Mouse (Mus musculus) subcutaneous adipose tissue, adult 2 months (tissue): ENCODE results near the gene Hist1h2bl. TPM values are rescaled to one million over a fixed set of nuclear protein-coding genes. Genes with fewer than 3 reads are reported as not detected.

Source experiments
- polyA plus RNA-seq: library from polyadenylated mRNA; depleted of rRNA; stranded (reverse); fragments of >200 nt; gene quantifications from 2 replicates; pipeline ENCODE4 v1.2.3, GENCODE M21; 2012; ENCODE audit warnings: low replicate concordance; rRNA removed

Hist1h2bl gene
- polyA plus RNA-seq, result 2.6 and 3.2 TPM in 2 replicates

DNA sequence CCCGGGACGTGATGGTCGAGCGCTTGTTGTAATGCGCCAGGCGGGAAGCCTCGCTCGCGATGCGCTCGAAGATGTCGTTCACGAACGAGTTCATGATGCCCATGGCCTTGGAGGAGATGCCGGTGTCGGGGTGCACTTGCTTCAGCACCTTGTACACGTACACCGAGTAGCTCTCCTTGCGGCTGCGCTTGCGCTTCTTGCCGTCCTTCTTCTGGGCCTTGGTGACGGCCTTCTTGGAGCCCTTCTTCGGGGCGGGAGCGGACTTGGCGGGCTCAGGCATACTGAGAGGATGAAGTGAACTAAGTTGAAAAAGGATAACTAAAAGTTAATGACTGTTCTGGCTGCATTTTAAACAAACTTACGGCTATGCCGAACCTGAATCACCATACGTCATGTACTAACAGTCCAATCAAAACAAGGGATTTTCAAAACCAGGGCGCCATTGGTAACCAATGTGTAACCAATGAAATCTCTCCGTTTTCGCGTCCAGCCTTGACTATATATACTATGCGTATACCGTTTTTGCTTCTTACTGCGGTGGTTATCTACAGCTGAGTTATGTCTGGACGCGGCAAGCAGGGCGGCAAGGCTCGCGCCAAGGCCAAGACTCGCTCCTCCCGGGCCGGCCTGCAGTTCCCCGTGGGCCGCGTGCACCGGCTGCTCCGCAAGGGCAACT lies at the start of gene Hist1h2bl, which contains the start of gene Hist1h2ai:
Hist1h2bl (minus strand) TSS at position 280 of the 676 bp plus-strand sequence.
Hist1h2ai (plus strand) TSS at position 559 of the 676 bp plus-strand sequence.

GRCm38 (mm10) chr13:21753524-21754285 lies 37.8 kb upstream of the Hist1h2bl start, which contains the start of the genes Hist1h2ak and Hist1h2bn:
Hist1h2ak (minus strand) TSS chr13:21753827.
Hist1h2bn (plus strand) TSS chr13:21754123.

GRCm38 (mm10) chr13:21750159-21751017 lies 34.4 kb upstream of the Hist1h2bl start, which contains the start of gene Hist1h4k:
Hist1h4k (minus strand) TSS chr13:21750505.

GRCm38 (mm10) chr13:21734906-21735767 lies 19.2 kb upstream of the Hist1h2bl start, which contains the start of gene Hist1h4j:
Hist1h4j (plus strand) TSS chr13:21735064.

DNA sequence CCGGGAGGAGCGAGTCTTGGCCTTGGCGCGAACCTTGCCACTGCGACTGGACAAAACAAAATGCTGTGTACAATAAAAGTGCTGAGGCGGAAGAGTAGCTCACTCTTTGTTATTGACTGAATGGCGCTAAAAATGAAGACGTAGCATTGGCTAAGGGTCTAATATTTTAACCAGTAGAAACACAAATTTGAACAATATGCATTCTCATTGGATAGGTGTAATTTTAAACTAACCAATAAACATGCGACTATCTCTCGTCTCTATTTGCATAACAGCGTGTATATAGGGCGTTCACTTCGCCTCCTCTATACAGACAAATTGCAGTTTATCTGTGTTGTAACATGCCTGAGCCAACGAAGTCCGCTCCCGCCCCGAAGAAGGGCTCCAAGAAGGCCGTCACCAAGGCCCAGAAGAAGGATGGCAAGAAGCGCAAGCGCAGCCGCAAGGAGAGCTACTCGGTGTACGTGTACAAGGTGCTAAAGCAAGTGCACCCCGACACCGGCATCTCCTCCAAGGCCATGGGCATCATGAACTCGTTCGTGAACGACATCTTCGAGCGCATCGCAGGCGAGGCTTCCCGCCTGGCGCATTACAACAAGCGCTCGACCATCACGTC lies 5.9 kb upstream of the Hist1h2bl start, which contains the start of gene Hist1h2bm:
Hist1h2bm (plus strand) TSS at position 288 of the 616 bp plus-strand sequence.

GRCm38 (mm10) chr13:21717397-21718357 lies 1.7 kb upstream of the Hist1h2bl start, which contains the start of gene Hist1h3h:
Hist1h3h (plus strand) TSS chr13:21717659.

DNA sequence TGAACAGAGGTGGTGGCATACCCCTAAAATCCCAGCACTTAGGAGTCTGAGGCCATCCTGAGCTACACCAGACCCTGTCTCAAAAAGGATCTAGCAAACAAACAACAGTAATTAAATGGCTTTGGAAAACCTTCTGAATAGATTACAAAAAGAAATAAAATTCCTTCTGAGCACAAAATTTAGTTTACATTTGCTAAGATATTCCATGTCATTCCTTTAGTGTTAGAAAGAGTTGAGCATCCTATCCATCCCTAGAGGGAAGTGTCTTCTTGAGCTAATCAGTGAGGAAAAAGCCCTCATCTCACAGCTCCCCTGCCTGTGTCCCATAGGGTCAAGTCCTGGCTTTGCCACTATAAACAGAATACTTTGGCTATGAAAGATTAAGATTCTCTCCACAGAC lies 18.1 kb downstream of the Hist1h2bl start, which contains the start of gene Olfr1359:
Olfr1359 (plus strand) TSS at position 301 of the 400 bp plus-strand sequence.

GRCm38 (mm10) chr13:21677305-21677704 lies 38.6 kb downstream of the Hist1h2bl start, which contains the start of gene Olfr1360:
Olfr1360 (minus strand) TSS chr13:21677405.

Other genes starting within 250 kb of the Hist1h2bl start
- 0.72 and 1.1 TPM in 2 replicates for gene Nkapl, start 247.6 kb downstream of the Hist1h2bl start, polyA plus RNA-seq
- gene Zkscan4, start 237.2 kb downstream of the Hist1h2bl start, polyA plus RNA-seq, result 2.1 and 2.2 TPM in 2 replicates
- gene Gm10065, start 236.7 kb downstream of the Hist1h2bl start, polyA plus RNA-seq, result not detected in 2 replicates
- gene AK157302, start 220.9 kb downstream of the Hist1h2bl start, polyA plus RNA-seq, result 0.24 and 0.27 TPM in 2 replicates
- 17.1 and 26.1 TPM in 2 replicates for gene Gm11273, start 214.7 kb downstream of the Hist1h2bl start, polyA plus RNA-seq
- gene Zkscan8, start 185.0 kb downstream of the Hist1h2bl start, polyA plus RNA-seq, result 4.9 and 7.2 TPM in 2 replicates
- gene Olfr1366, start 173.3 kb downstream of the Hist1h2bl start, polyA plus RNA-seq, result not detected in 2 replicates
- gene Olfr1535, start 156.2 kb downstream of the Hist1h2bl start, polyA plus RNA-seq, result not detected in 2 replicates
- not detected in 2 replicates for gene Olfr1364, start 134.4 kb downstream of the Hist1h2bl start, polyA plus RNA-seq
- not detected in 2 replicates for gene Olfr1362, start 102.1 kb downstream of the Hist1h2bl start, polyA plus RNA-seq
- gene Olfr11, start 73.6 kb downstream of the Hist1h2bl start, polyA plus RNA-seq, result 0.04 TPM in 1 of 2 replicates, not detected in the other
- gene Olfr1361, start 52.8 kb downstream of the Hist1h2bl start, polyA plus RNA-seq, result not detected in 2 replicates
- gene Olfr1360, start 38.7 kb downstream of the Hist1h2bl start, polyA plus RNA-seq, result not detected in 2 replicates
- gene Olfr1359, start 18.0 kb downstream of the Hist1h2bl start, polyA plus RNA-seq, result not detected in 2 replicates
- 1.7 and 10.5 TPM in 2 replicates for gene Hist1h2ai, start 279 bp upstream of the Hist1h2bl start, polyA plus RNA-seq
- gene Hist1h3h, start 1.5 kb upstream of the Hist1h2bl start, polyA plus RNA-seq, result 2.7 and 33.5 TPM in 2 replicates
- 0.42 and 2.3 TPM in 2 replicates for gene Hist1h2bm, start 5.9 kb upstream of the Hist1h2bl start, polyA plus RNA-seq
- 0.50 and 4.8 TPM in 2 replicates for gene Hist1h4j, start 18.9 kb upstream of the Hist1h2bl start, polyA plus RNA-seq
- gene Hist1h4k, start 34.4 kb upstream of the Hist1h2bl start, polyA plus RNA-seq, result 2.1 and 39.6 TPM in 2 replicates
- gene Hist1h2ak, start 37.7 kb upstream of the Hist1h2bl start, polyA plus RNA-seq, result 9.2 TPM in 1 of 2 replicates, not detected in the other
- 5.6 and 6.6 TPM in 2 replicates for gene Hist1h2bn, start 38.0 kb upstream of the Hist1h2bl start, polyA plus RNA-seq
- gene Hist1h1b, start 64.5 kb upstream of the Hist1h2bl start, polyA plus RNA-seq, result 0.23 and 1.3 TPM in 2 replicates
- 0.97 and 14.0 TPM in 2 replicates for gene Hist1h3i, start 67.2 kb upstream of the Hist1h2bl start, polyA plus RNA-seq
- 1.2 and 8.9 TPM in 2 replicates for gene Hist1h2an, start 71.1 kb upstream of the Hist1h2bl start, polyA plus RNA-seq
- 1.2 and 1.7 TPM in 2 replicates for gene Hist1h2bp, start 71.3 kb upstream of the Hist1h2bl start, polyA plus RNA-seq
- 7.2 and 42.8 TPM in 2 replicates for gene Hist1h2bq, start 94.1 kb upstream of the Hist1h2bl start, polyA plus RNA-seq
- gene Hist1h2ao, start 94.3 kb upstream of the Hist1h2bl start, polyA plus RNA-seq, result not detected in 2 replicates
- not detected in 2 replicates for gene Hist1h4m, start 95.6 kb upstream of the Hist1h2bl start, polyA plus RNA-seq
- 8.8 and 27.8 TPM in 2 replicates for gene Hist1h4n, start 116.1 kb upstream of the Hist1h2bl start, polyA plus RNA-seq
- 10.9 and 185 TPM in 2 replicates for gene Hist1h2ap, start 117.4 kb upstream of the Hist1h2bl start, polyA plus RNA-seq
- gene Hist1h2br, start 117.6 kb upstream of the Hist1h2bl start, polyA plus RNA-seq, result 2.6 and 36.8 TPM in 2 replicates
- 0.59 and 3.6 TPM in 2 replicates for gene Zfp184, start 229.0 kb upstream of the Hist1h2bl start, polyA plus RNA-seq